ENCODE assay signal across 22 mouse cellular contexts in the genomic region with DNA sequence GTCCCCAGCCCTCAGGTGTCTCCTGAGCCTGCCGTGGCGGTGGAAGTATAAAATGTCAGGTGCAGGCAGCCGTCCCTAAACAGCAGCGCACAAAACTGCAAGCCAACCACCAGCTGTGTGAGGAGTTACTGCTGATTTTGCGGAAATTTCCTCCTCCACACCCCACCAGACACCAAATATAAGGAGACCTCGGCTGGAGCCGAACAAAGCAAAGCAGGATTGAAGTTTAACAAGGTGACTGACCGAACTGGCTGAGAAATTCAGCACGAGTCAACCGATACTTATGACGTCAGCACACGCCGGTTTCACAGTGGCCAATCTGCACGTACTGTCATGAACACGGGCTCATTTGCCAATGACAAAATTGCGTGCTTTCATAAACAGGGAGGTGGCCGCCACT. TPM values are rescaled to one million over a fixed set of nuclear protein-coding genes. Genes with fewer than 3 reads are reported as not detected.
DNase-seq lines count a peak whose midpoint lies in the region; ATAC-seq and TF ChIP-seq lines count a peak whose summit lies in the region.
"Had no signal": no experiment of that assay in that cellular context is flagged by ENCODE, and none has a peak within 500 bp of the region (broad histone marks: within the 10 kb centered on the region; RNA-seq: fewer than 3 reads in every experiment).

No protein-coding gene starts in this region.

- no peak overlapping the region for H3K4me3 ChIP-seq in liver, embryonic 12.5 days
- peak overlapping the region; percentile 0; the same call in 1 of the 2 replicates for H3K4me3 ChIP-seq in kidney, adult 2 months (ENCODE audit: insufficient read depth, low read depth, low read length)
- H3K4me3 ChIP-seq in olfactory bulb, adult 2 months (ENCODE audit: insufficient read depth, low read depth, low read length): peak overlapping the region; percentile 9; the same call in 1 of the 2 replicates
- H3K4me3 ChIP-seq: forebrain, embryonic 12.5 days; heart, adult 2 months; heart, embryonic 15.5 days; neural tube, embryonic 12.5 days had no signal

- 92% methylated on average over 17 of the region's 17 CpGs for WGBS in liver, embryonic 12.5 days (ENCODE audit: insufficient replicate concordance)
- 37% methylated on average over 17 of the region's 17 CpGs for WGBS in kidney, adult 2 months
- WGBS in olfactory bulb, adult 2 months: 36% methylated on average over 17 of the region's 17 CpGs

- peak overlapping the region; percentile 92; the same call in 1 of the 2 replicates for H3K9ac ChIP-seq in liver, embryonic 12.5 days
- H3K9ac ChIP-seq: forebrain, embryonic 12.5 days; heart, embryonic 15.5 days; lung, embryonic 14.5 days; neural tube, embryonic 12.5 days had no signal

- no peak for ATAC-seq in liver, embryonic 12.5 days
- no peak for ATAC-seq in cerebellum, adult (ENCODE audit: insufficient number of reproducible peaks, low FRiP score, low TSS enrichment)
- ATAC-seq: hindbrain, embryonic 16.5 days; intestine, embryonic 16.5 days had no signal

- H3K4me2 ChIP-seq in liver, embryonic 12.5 days: peak overlapping the region; percentile 95; the same call in 1 of the 2 replicates
- H3K4me2 ChIP-seq: forebrain, embryonic 12.5 days; lung, embryonic 14.5 days; midbrain, embryonic 11.5 days; neural tube, embryonic 12.5 days had no signal

- H3K4me1 ChIP-seq in liver, embryonic 12.5 days: peaks cover 50% of the 10 kb centered on the region
- peaks cover 24% of the 10 kb centered on the region; the same call in 1 of the 2 replicates for H3K4me1 ChIP-seq in kidney, adult 2 months (ENCODE audit: control insufficient read depth, insufficient read depth, low read length)
- H3K4me1 ChIP-seq in olfactory bulb, adult 2 months (ENCODE audit: control insufficient read depth, insufficient read depth, low read length): peaks cover 30% of the 10 kb centered on the region

- no peak for TF ChIP-seq CTCF in kidney, adult 2 months (conservative IDR thresholded peaks at IDR 0.05; ENCODE audit: insufficient read depth, insufficient read length, low read depth, low read length)
- no peak for TF ChIP-seq CTCF in olfactory bulb, adult 2 months (IDR thresholded peaks at IDR 0.05; ENCODE audit: insufficient read depth, low read depth, low read length)

- no peaks in the 10 kb centered on the region for H3K27me3 ChIP-seq in liver, embryonic 12.5 days (replicated peaks)
- H3K27me3 ChIP-seq in kidney, adult 2 months (replicated peaks; ENCODE audit: control insufficient read depth, insufficient read depth, low read length): no peaks in the 10 kb centered on the region
- H3K27me3 ChIP-seq: forebrain, embryonic 12.5 days; heart, embryonic 15.5 days; neural tube, embryonic 12.5 days had no signal

- no peak for DNase-seq in liver
- DNase-seq in kidney, adult 2 months: peak; percentile 74
- peak; percentile 35 for DNase-seq in kidney, postnatal 10 days
- no peak for DNase-seq in adrenal gland, adult 2 months
- no peak for DNase-seq in thymus, postnatal 14 days
- DNase-seq: cerebellum, adult 9-10 months; gastrocnemius, postnatal 10 days; heart, adult 2 months; layer of hippocampus, adult 9-11 months; lung, embryonic 14.5 days; right cerebral cortex, adult 18-20 months; thymus, adult 18-20 months had no signal

- H3K36me3 ChIP-seq in liver, embryonic 12.5 days: peaks cover 51% of the 10 kb centered on the region
- H3K36me3 ChIP-seq in kidney, adult 2 months (ENCODE audit: control insufficient read depth, insufficient read depth, low read length): no peaks in the 10 kb centered on the region
- H3K36me3 ChIP-seq: forebrain, embryonic 12.5 days; heart, embryonic 15.5 days; neural tube, embryonic 12.5 days had no signal

- no peak for TF ChIP-seq POLR2A in kidney, adult 2 months (IDR thresholded peaks at IDR 0.05; ENCODE audit: low read depth, low read length)
- TF ChIP-seq POLR2A in olfactory bulb, adult 2 months (IDR thresholded peaks at IDR 0.05; ENCODE audit: insufficient read depth, low read depth, low read length): no peak

- H3K9me3 ChIP-seq in liver, embryonic 12.5 days (replicated peaks): no peaks in the 10 kb centered on the region
- H3K9me3 ChIP-seq: heart, embryonic 15.5 days; neural tube, embryonic 12.5 days had no signal

- H3K27ac ChIP-seq in liver, embryonic 12.5 days: peak overlapping the region; percentile 90
- H3K27ac ChIP-seq in kidney, adult 2 months (ENCODE audit: insufficient read depth, low read depth, low read length): peak overlapping the region; percentile 61; the same call in 1 of the 2 replicates
- no peak overlapping the region for H3K27ac ChIP-seq in olfactory bulb, adult 2 months (ENCODE audit: insufficient read depth, low read depth, low read length)
- H3K27ac ChIP-seq: forebrain, embryonic 12.5 days; heart, adult 2 months; heart, embryonic 15.5 days; macrophage; neural tube, embryonic 12.5 days had no signal

RNA-seq across cellular contexts. Expression of gene Bag2, which starts 3.5 kb away (rescaled TPM):
- 75.9 and 87.7 TPM in 2 replicates for polyA plus RNA-seq in liver, embryonic 12.5 days (2016; fragmentation: Nextera tagmentation; extraction: Ambion mirVana)
- 18.0 and 22.0 TPM in 2 replicates for polyA plus RNA-seq in kidney, adult 2 months (2012; rRNA removed)
- not detected in 2 replicates for polyA plus RNA-seq in olfactory bulb, adult 2 months (2012; ENCODE audit: insufficient read depth, insufficient read length, low replicate concordance, missing spikeins)
- 10 to 100 TPM; 13.8 to 15.6 TPM for total RNA-seq in adrenal gland, adult 2 months (2021)
- 15.1 and 18.4 TPM in 2 replicates for polyA plus RNA-seq in adrenal gland, adult 2 months (2012; rRNA removed)

RNA-seq across cellular contexts. Expression of gene Rab23, which starts 34.4 kb away (rescaled TPM):
- 8.4 and 8.9 TPM in 2 replicates for polyA plus RNA-seq in liver, embryonic 12.5 days (2016; fragmentation: Nextera tagmentation; extraction: Ambion mirVana)
- 7.3 and 7.5 TPM in 2 replicates for polyA plus RNA-seq in kidney, adult 2 months (2012; rRNA removed)
- not detected in 2 replicates for polyA plus RNA-seq in olfactory bulb, adult 2 months (2012; ENCODE audit: insufficient read depth, insufficient read length, low replicate concordance, missing spikeins)
- 10 to 100 TPM in 1 of 2 experiments, 1 to 10 TPM in 1; 9.2 to 12.6 TPM for total RNA-seq in adrenal gland, adult 2 months (2021)
- 2.9 and 5.7 TPM in 2 replicates for polyA plus RNA-seq in adrenal gland, adult 2 months (2012; rRNA removed)

Comparison
In these comparisons a context has a peak if more than half of its experiments do, and no peak if none do; other contexts are left out.
1. DNase-seq: peak in kidney, adult 2 months (single experiment) and kidney, postnatal 10 days (single experiment); none in liver (single experiment), adrenal gland, adult 2 months (single experiment) and thymus, postnatal 14 days (single experiment).
2. RNA of gene Bag2, which starts 3.5 kb away (polyA plus RNA-seq): 75.9 to 87.7 TPM in liver, embryonic 12.5 days, 15.1 to 18.4 TPM in adrenal gland, adult 2 months and 18.0 to 22.0 TPM in kidney, adult 2 months; not detected in olfactory bulb, adult 2 months; every median in the first group is over 10 times any median in the second.